ENCODE assay signal across 23 mouse cellular contexts in genomic region chr8:32958855-32959254, GRCm38 (mm10).
DNase-seq lines count a peak whose midpoint lies in the region; ATAC-seq and TF ChIP-seq lines count a peak whose summit lies in the region.
"Had no signal": no experiment of that assay in that cellular context is flagged by ENCODE, and none has a peak within 500 bp of the region (broad histone marks: within the 10 kb centered on the region; RNA-seq: fewer than 3 reads in every experiment).

No protein-coding gene starts in this region.

- H3K9ac ChIP-seq in forebrain, embryonic 13.5 days = no peak overlapping the region
- no peak overlapping the region for H3K9ac ChIP-seq in hindbrain, embryonic 14.5 days
- H3K9ac ChIP-seq in midbrain, embryonic 16.5 days (ENCODE audit: low read depth, low read length) = no peak overlapping the region
- H3K9ac ChIP-seq: heart, embryonic 13.5 days; limb, embryonic 12.5 days; liver, embryonic 13.5 days had no signal

- ATAC-seq in forebrain, embryonic 13.5 days = peak; percentile 90
- peak; percentile 24; the same call in 1 of the 2 replicates for ATAC-seq in hindbrain, embryonic 14.5 days (ENCODE audit: low FRiP score)
- ATAC-seq in midbrain, embryonic 16.5 days = peak; percentile 64
- ATAC-seq: Patski had no signal

- no peak overlapping the region for H3K27ac ChIP-seq in layer of hippocampus, adult 2 months
- peak overlapping the region; percentile 80 for H3K27ac ChIP-seq in forebrain, embryonic 13.5 days
- no peak overlapping the region for H3K27ac ChIP-seq in hindbrain, embryonic 14.5 days
- no peak overlapping the region for H3K27ac ChIP-seq in midbrain, embryonic 16.5 days (ENCODE audit: low read length)
- H3K27ac ChIP-seq: heart, adult 2 months; heart, embryonic 13.5 days; kidney, postnatal 0 days; limb, embryonic 12.5 days; liver, embryonic 13.5 days; stomach, postnatal 0 days had no signal

- intact Hi-C loops in gastrocnemius, postnatal 36 days (cut with DNase I) = no loop called here

- no peaks in the 10 kb centered on the region for H3K36me3 ChIP-seq in forebrain, embryonic 13.5 days (ENCODE audit: poor library complexity, severe bottlenecking)
- no peaks in the 10 kb centered on the region for H3K36me3 ChIP-seq in hindbrain, embryonic 14.5 days (replicated peaks; ENCODE audit: control insufficient read depth, insufficient read depth)
- no peaks in the 10 kb centered on the region for H3K36me3 ChIP-seq in midbrain, embryonic 16.5 days (ENCODE audit: control insufficient read depth, insufficient read depth, low read length)
- H3K36me3 ChIP-seq: G1E; heart, embryonic 13.5 days; limb, embryonic 12.5 days; liver, embryonic 13.5 days had no signal

- peaks cover 7% of the 10 kb centered on the region; the same call in 1 of the 2 replicates for H3K9me3 ChIP-seq in forebrain, embryonic 13.5 days (replicated peaks)
- no peaks in the 10 kb centered on the region for H3K9me3 ChIP-seq in hindbrain, embryonic 14.5 days (ENCODE audit: control insufficient read depth, low read length)
- no peaks in the 10 kb centered on the region; the same call in 1 of the 2 replicates for H3K9me3 ChIP-seq in midbrain, embryonic 16.5 days (replicated peaks; ENCODE audit: control insufficient read depth, low read length, poor library complexity, severe bottlenecking)
- H3K9me3 ChIP-seq: G1E; liver, embryonic 13.5 days had no signal

- TF ChIP-seq CTCF in layer of hippocampus, adult 2 months (conservative IDR thresholded peaks at IDR 0.05) = no peak

- WGBS in forebrain, embryonic 13.5 days = 27% methylated on average over 4 of the region's 4 CpGs
- 67% methylated on average over 4 of the region's 4 CpGs for WGBS in hindbrain, embryonic 14.5 days
- 60% methylated on average over 4 of the region's 4 CpGs for WGBS in midbrain, embryonic 16.5 days

- no peak overlapping the region for H3K4me3 ChIP-seq in layer of hippocampus, adult 2 months
- no peak overlapping the region for H3K4me3 ChIP-seq in forebrain, embryonic 13.5 days
- no peak overlapping the region for H3K4me3 ChIP-seq in hindbrain, embryonic 14.5 days (replicated peaks; ENCODE audit: low read length)
- no peak overlapping the region for H3K4me3 ChIP-seq in midbrain, embryonic 16.5 days (ENCODE audit: low read depth, low read length)
- H3K4me3 ChIP-seq: heart, adult 2 months; heart, embryonic 13.5 days; limb, embryonic 12.5 days; liver, embryonic 13.5 days had no signal

- DNase-seq in layer of hippocampus, adult 9-11 months = peak; percentile 8
- DNase-seq in layer of hippocampus, adult 2 months (ENCODE audit: low spot score in 2 of 2) = no peak
- DNase-seq in hindbrain, embryonic 14.5 days (ENCODE audit: low spot score) = no peak
- DNase-seq in gastrocnemius, postnatal 36 days = no peak
- no peak for DNase-seq in liver
- DNase-seq in urinary bladder, postnatal 10 days (ENCODE audit: low spot score) = no peak
- DNase-seq: B cell, adult 2 months; cerebellum, adult 11-12 months; gastrocnemius, postnatal 25 days; heart, adult 2 months; kidney, adult 2 months; liver, embryonic 13.5 days; lung, adult 2 months; right cerebral cortex, postnatal 14 days had no signal

- peaks cover 19% of the 10 kb centered on the region for H3K4me1 ChIP-seq in forebrain, embryonic 13.5 days
- H3K4me1 ChIP-seq in hindbrain, embryonic 14.5 days (replicated peaks; ENCODE audit: control insufficient read depth, insufficient read depth, low read length) = no peaks in the 10 kb centered on the region
- no peaks in the 10 kb centered on the region for H3K4me1 ChIP-seq in midbrain, embryonic 16.5 days (ENCODE audit: control insufficient read depth, insufficient read depth, low read length)
- H3K4me1 ChIP-seq: heart, embryonic 13.5 days; limb, embryonic 12.5 days; liver, embryonic 13.5 days had no signal

- H3K27me3 ChIP-seq in forebrain, embryonic 13.5 days = no peaks in the 10 kb centered on the region
- H3K27me3 ChIP-seq in hindbrain, embryonic 14.5 days (ENCODE audit: control insufficient read depth, insufficient read depth, low read length) = no peaks in the 10 kb centered on the region
- no peaks in the 10 kb centered on the region for H3K27me3 ChIP-seq in midbrain, embryonic 16.5 days (ENCODE audit: control insufficient read depth, insufficient read depth, low read depth, low read length)
- H3K27me3 ChIP-seq: CH12.LX; heart, embryonic 13.5 days; limb, embryonic 12.5 days; liver, embryonic 13.5 days; Patski had no signal

- no peak overlapping the region for H3K4me2 ChIP-seq in forebrain, embryonic 13.5 days
- H3K4me2 ChIP-seq in hindbrain, embryonic 14.5 days (replicated peaks) = no peak overlapping the region
- no peak overlapping the region for H3K4me2 ChIP-seq in midbrain, embryonic 16.5 days (ENCODE audit: low read length)
- H3K4me2 ChIP-seq: heart, embryonic 13.5 days; limb, embryonic 12.5 days; liver, embryonic 13.5 days had no signal

Comparison
In these comparisons a context has a peak if more than half of its experiments do, and no peak if none do; other contexts are left out.
1. ATAC-seq: peak in every context shown above with its lines; median percentile 90 in forebrain, embryonic 13.5 days; 64 in midbrain, embryonic 16.5 days; 24 in hindbrain, embryonic 14.5 days.